Mouse (Mus musculus): ENCODE measurements around the gene Ros1. TPM values are rescaled to one million over a fixed set of nuclear protein-coding genes. Genes with fewer than 3 reads are reported as not detected.
A peak's percentile ranks its signal among the peaks of the same experiment; 100 is the strongest.

Gene Ros1
- total and polyA plus RNA-seq, 2 experiments from 2014 or later = not detected

DNA sequence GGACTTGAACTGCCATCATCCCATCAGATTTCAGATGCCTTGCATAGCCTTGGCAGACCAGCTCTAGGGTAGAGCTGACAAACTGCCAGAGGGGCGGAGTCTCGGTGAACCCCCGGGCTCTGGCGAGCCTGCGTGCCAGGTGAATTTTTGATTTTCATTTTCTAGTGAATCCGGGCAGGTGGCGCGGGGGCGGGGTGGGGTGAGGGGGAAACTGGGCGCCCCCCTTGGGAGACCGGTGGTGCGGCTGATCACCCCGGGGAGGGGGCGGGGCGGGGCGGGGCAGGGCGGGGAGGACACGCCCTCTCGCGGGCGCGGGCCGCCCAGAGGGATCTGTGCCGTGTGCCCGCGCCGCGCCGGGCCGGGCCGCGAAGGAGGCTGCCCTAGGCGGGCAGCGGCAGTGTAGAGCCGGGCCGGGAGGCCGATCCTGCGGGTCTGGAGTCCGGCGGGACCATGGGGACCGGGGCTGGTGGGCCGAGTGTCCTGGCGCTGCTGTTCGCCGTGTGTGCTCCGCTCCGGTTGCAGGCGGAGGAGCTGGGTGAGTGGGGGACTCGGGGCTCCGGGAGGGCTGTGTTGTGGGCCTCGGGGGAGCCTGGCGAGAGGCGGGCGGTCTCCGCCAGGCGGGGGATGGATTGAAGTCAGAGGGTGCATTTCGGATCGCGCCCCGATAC lies 38.4 kb upstream of the Ros1 start, which contains the start of gene Dcbld1:
Gene Dcbld1 (plus strand): TSS at position 319 of the 668 bp plus-strand sequence.
- 2% methylated on average over 35 of the region's 60 CpGs for WGBS
- TF ChIP-seq CTCF (IDR thresholded peaks at IDR 0.05; ENCODE audit: low read depth) = no peak

GRCm38 (mm10) chr10:52232196-52233176 lies 37.4 kb upstream of the Ros1 start:
- Histone ChIP-seq H3K4me1 (ENCODE audit: insufficient read depth, low read length) (no peaks in the 10 kb centered on the region), H3K36me3 (ENCODE audit: insufficient read depth, low read length) (no peaks in the 10 kb centered on the region), H3K4me2 (ENCODE audit: low read depth, low read length) (peak overlapping the region; percentile 88), H3K9ac (replicated peaks; ENCODE audit: low read length) (no peak overlapping the region), H3K27ac (no peak overlapping the region), H3K4me3 (ENCODE audit: low read length) (peak overlapping the region; percentile 92), H3K9me3 (ENCODE audit: low read length) (no peaks in the 10 kb centered on the region), H3K27me3 (ENCODE audit: insufficient read depth, low read length) (no peaks in the 10 kb centered on the region)
- 12% methylated on average over 21 of the region's 21 CpGs for WGBS
- TF ChIP-seq CTCF (IDR thresholded peaks at IDR 0.05; ENCODE audit: low read depth) = peak; percentile 72
- DNase-seq (ENCODE audit: low spot score) (peak; percentile 69), ATAC-seq (peak; percentile 56)

More for the DNA sequence above, 38.4 kb upstream of the Ros1 start, which contains the start of gene Dcbld1:
- Histone ChIP-seq H3K9me3 (ENCODE audit: low read length) (no peaks in the 10 kb centered on the region), H3K4me1 (ENCODE audit: insufficient read depth, low read length) (no peaks in the 10 kb centered on the region), H3K36me3 (ENCODE audit: insufficient read depth, low read length) (no peaks in the 10 kb centered on the region), H3K4me3 (ENCODE audit: low read length) (peak within 1 kb of the TSS; percentile 92), H3K27ac (peak within 1 kb of the TSS; percentile 71), H3K27me3 (ENCODE audit: insufficient read depth, low read length) (no peaks in the 10 kb centered on the region), H3K4me2 (ENCODE audit: low read depth, low read length) (peak within 1 kb of the TSS; percentile 88), H3K9ac (replicated peaks; ENCODE audit: low read length) (peak within 1 kb of the TSS; percentile 86)
- peak; percentile 94 for ATAC-seq
- peak; percentile 79 for DNase-seq (ENCODE audit: low spot score)

- Histone ChIP-seq H3K4me1 (ENCODE audit: insufficient read depth, low read length) (no peaks in the 10 kb centered on the region), H3K27me3 (ENCODE audit: insufficient read depth, low read length) (no peaks in the 10 kb centered on the region), H3K4me2 (ENCODE audit: low read depth, low read length) (no peak overlapping the region), H3K36me3 (ENCODE audit: insufficient read depth, low read length) (no peaks in the 10 kb centered on the region), H3K9ac (replicated peaks; ENCODE audit: low read length) (no peak overlapping the region), H3K9me3 (ENCODE audit: low read length) (no peaks in the 10 kb centered on the region), H3K27ac (no peak overlapping the region), H3K4me3 (ENCODE audit: low read length) (no peak overlapping the region)
- TF ChIP-seq CTCF (IDR thresholded peaks at IDR 0.05; ENCODE audit: low read depth) = no peak
- no peak for DNase-seq (ENCODE audit: low spot score)
- WGBS = 80% methylated on average over 3 of the region's 3 CpGs
- no peak for ATAC-seq
These were observed 24.6 kb upstream of the Ros1 start for GRCm38 (mm10) chr10:52219600-52219999.

GRCm38 (mm10) chr10:52217564-52217934 lies 22.5 kb upstream of the Ros1 start:
- ATAC-seq = peak; percentile 24
- H3K36me3 ChIP-seq (ENCODE audit: insufficient read depth, low read length) = no peaks in the 10 kb centered on the region
- H3K4me1 ChIP-seq (ENCODE audit: insufficient read depth, low read length) = no peaks in the 10 kb centered on the region
- no peaks in the 10 kb centered on the region for H3K9me3 ChIP-seq (ENCODE audit: low read length)
- no peaks in the 10 kb centered on the region for H3K27me3 ChIP-seq (ENCODE audit: insufficient read depth, low read length)
- H3K9ac ChIP-seq (replicated peaks; ENCODE audit: low read length) = no peak overlapping the region
- H3K4me2 ChIP-seq (ENCODE audit: low read depth, low read length) = no peak overlapping the region
- H3K27ac ChIP-seq = no peak overlapping the region
- peak; percentile 46 for TF ChIP-seq CTCF (IDR thresholded peaks at IDR 0.05; ENCODE audit: low read depth)
- DNase-seq (ENCODE audit: low spot score) = peak; percentile 36
- no peak overlapping the region for H3K4me3 ChIP-seq (ENCODE audit: low read length)
- 47% methylated on average over 7 of the region's 7 CpGs for WGBS

- Histone ChIP-seq H3K9ac (replicated peaks; ENCODE audit: low read length) (no peak overlapping the region), H3K9me3 (ENCODE audit: low read length) (no peaks in the 10 kb centered on the region), H3K4me3 (ENCODE audit: low read length) (no peak overlapping the region), H3K27ac (no peak overlapping the region), H3K36me3 (ENCODE audit: insufficient read depth, low read length) (no peaks in the 10 kb centered on the region), H3K4me1 (ENCODE audit: insufficient read depth, low read length) (no peaks in the 10 kb centered on the region), H3K4me2 (ENCODE audit: low read depth, low read length) (no peak overlapping the region), H3K27me3 (ENCODE audit: insufficient read depth, low read length) (no peaks in the 10 kb centered on the region)
- ATAC-seq (peak; percentile 72), DNase-seq (ENCODE audit: low spot score) (peak; percentile 84)
- WGBS = 26% methylated on average over 7 of the region's 7 CpGs
- peak; percentile 87 for TF ChIP-seq CTCF (IDR thresholded peaks at IDR 0.05; ENCODE audit: low read depth)
These were observed 21.9 kb upstream of the Ros1 start for GRCm38 (mm10) chr10:52216797-52217563.

- Histone ChIP-seq H3K4me2 (ENCODE audit: low read depth, low read length) (no peak overlapping the region), H3K36me3 (ENCODE audit: insufficient read depth, low read length) (no peaks in the 10 kb centered on the region), H3K27me3 (ENCODE audit: insufficient read depth, low read length) (no peaks in the 10 kb centered on the region), H3K4me3 (ENCODE audit: low read length) (no peak overlapping the region), H3K9me3 (ENCODE audit: low read length) (no peaks in the 10 kb centered on the region), H3K9ac (replicated peaks; ENCODE audit: low read length) (no peak overlapping the region), H3K4me1 (ENCODE audit: insufficient read depth, low read length) (no peaks in the 10 kb centered on the region), H3K27ac (no peak overlapping the region)
- 64% methylated on average over 2 of the region's 2 CpGs for WGBS
- no peak for DNase-seq (ENCODE audit: low spot score)
- TF ChIP-seq CTCF (IDR thresholded peaks at IDR 0.05; ENCODE audit: low read depth) = no peak
- no peak for ATAC-seq
These were observed 20.3 kb upstream of the Ros1 start for GRCm38 (mm10) chr10:52215267-52215818.

Data from hindbrain, postnatal 0 days (tissue).